Mouse (Mus musculus) limb, embryonic 10.5 days (tissue): ENCODE measurements around the gene Ttc30b. TPM values are rescaled to one million over a fixed set of nuclear protein-coding genes. Genes with fewer than 3 reads are reported as not detected.

ENCODE experiments used
- DNase-seq: peaks from one replicate; pipeline ENCODE4 v3.0.0-alpha.2; 2017; ENCODE audit warnings: low spot score
- H3K27ac ChIP-seq: fragments of 300-500 bp; sonication (generic); 2 replicates; pipeline ENCODE4 v1.5.1; 2016; ENCODE audit warnings: mild to moderate bottlenecking
- H3K27me3 ChIP-seq: fragments of 300-500 bp; sonication (generic); 2 replicates; pipeline ENCODE4 v1.6.1; 2016; ENCODE audit warnings: low read depth, mild to moderate bottlenecking; ENCODE audit not compliant: poor library complexity, severe bottlenecking
- H3K36me3 ChIP-seq: fragments of 300-500 bp; sonication (generic); 2 replicates; pipeline ENCODE4 v1.6.1; 2016; ENCODE audit warnings: mild to moderate bottlenecking, moderate library complexity
- H3K4me1 ChIP-seq: fragments of 300-500 bp; sonication (generic); 2 replicates; pipeline ENCODE4 v1.6.1; 2016
- H3K4me3 ChIP-seq: fragments of 300-500 bp; sonication (generic); 2 replicates; pipeline ENCODE4 v1.5.1; 2016; ENCODE audit warnings: mild to moderate bottlenecking, moderate library complexity
- H3K9me3 ChIP-seq: fragments of 300-500 bp; sonication (generic); replicated peaks from 2 replicates; pipeline ENCODE4 v1.6.1; 2016; ENCODE audit warnings: mild to moderate bottlenecking
- WGBS: fragments of 180-500 bp; shearing (Covaris S2); methylation state at CpG from one replicate; pipeline ENCODE4 v1.1.7; 2016; 5-methylcytosine and 5-hydroxymethylcytosine counted together
- polyA plus RNA-seq: library from polyadenylated mRNA; unstranded; fragments of >200 nt; fragmentation: Nextera tagmentation; extraction: Ambion mirVana; gene quantifications from 2 replicates; pipeline ENCODE4 v1.2.1, GENCODE M21; 2016

Ttc30b gene
- polyA plus RNA-seq, 1 experiment from 2014 or later = 6.0 TPM

- Histone ChIP-seq H3K9me3 (no peaks in the 10 kb centered on the region), H3K27me3 (no peaks in the 10 kb centered on the region), H3K4me1 (peaks cover 24% of the 10 kb centered on the region; the same call in 1 of the 2 replicates), H3K4me3 (no peak overlapping the region), H3K27ac (no peak overlapping the region), H3K36me3 (peaks cover 24% of the 10 kb centered on the region)
- 93% methylated on average over 2 of the region's 2 CpGs for WGBS
- DNase-seq = no peak
These were observed 7.4 kb downstream of the Ttc30b start for GRCm38 (mm10) chr2:75930941-75931340.

GRCm38 (mm10) chr2:75929786-75930444 lies 8.5 kb downstream of the Ttc30b start:
- Histone ChIP-seq H3K9me3 (no peaks in the 10 kb centered on the region), H3K27me3 (no peaks in the 10 kb centered on the region), H3K4me1 (peaks cover 24% of the 10 kb centered on the region; the same call in 1 of the 2 replicates), H3K4me3 (no peak overlapping the region), H3K27ac (peak overlapping the region; percentile 37; the same call in 1 of the 2 replicates), H3K36me3 (peaks cover 24% of the 10 kb centered on the region)
- no peak for DNase-seq
- WGBS = 94% methylated on average over 6 of the region's 6 CpGs

GRCm38 (mm10) chr2:75929141-75929540 lies 9.2 kb downstream of the Ttc30b start:
- Histone ChIP-seq H3K4me3 (no peak overlapping the region), H3K27ac (no peak overlapping the region), H3K27me3 (no peaks in the 10 kb centered on the region), H3K9me3 (no peaks in the 10 kb centered on the region), H3K4me1 (peaks cover 30% of the 10 kb centered on the region), H3K36me3 (peaks cover 24% of the 10 kb centered on the region)
- no peak for DNase-seq
- WGBS = 95% methylated on average over 2 of the region's 2 CpGs

- DNase-seq = no peak
- Histone ChIP-seq H3K36me3 (peaks cover 24% of the 10 kb centered on the region), H3K27ac (no peak overlapping the region), H3K9me3 (no peaks in the 10 kb centered on the region), H3K4me1 (peaks cover 31% of the 10 kb centered on the region), H3K27me3 (no peaks in the 10 kb centered on the region), H3K4me3 (no peak overlapping the region)
- WGBS = 96% methylated on average over 3 of the region's 3 CpGs
These were observed 10.4 kb downstream of the Ttc30b start for GRCm38 (mm10) chr2:75928011-75928410.

- WGBS = 89% methylated on average over 5 of the region's 5 CpGs
- peaks cover 29% of the 10 kb centered on the region for H3K36me3 ChIP-seq
- peaks cover 21% of the 10 kb centered on the region for H3K4me1 ChIP-seq
- H3K27ac ChIP-seq = no peak overlapping the region
- no peak for DNase-seq
- H3K9me3 ChIP-seq = no peaks in the 10 kb centered on the region
- H3K27me3 ChIP-seq = no peaks in the 10 kb centered on the region
- no peak overlapping the region for H3K4me3 ChIP-seq
These were observed 12.3 kb downstream of the Ttc30b start for GRCm38 (mm10) chr2:75926061-75926460.

- H3K9me3 ChIP-seq = no peaks in the 10 kb centered on the region
- DNase-seq = no peak
- 74% methylated on average over 4 of the region's 4 CpGs for WGBS
These were observed 14.5 kb downstream of the Ttc30b start for GRCm38 (mm10) chr2:75923807-75924340.

GRCm38 (mm10) chr2:75915040-75915439 lies 23.3 kb downstream of the Ttc30b start:
- no peak overlapping the region for H3K4me3 ChIP-seq
- H3K27ac ChIP-seq = no peak overlapping the region
- H3K27me3 ChIP-seq = no peaks in the 10 kb centered on the region
- no peak for DNase-seq
- H3K9me3 ChIP-seq = no peaks in the 10 kb centered on the region
- H3K4me1 ChIP-seq = no peaks in the 10 kb centered on the region
- 94% methylated on average over 3 of the region's 3 CpGs for WGBS
- H3K36me3 ChIP-seq = peaks cover 46% of the 10 kb centered on the region

More at GRCm38 (mm10) chr2:75923807-75924340, 14.5 kb downstream of the Ttc30b start:
- H3K27me3 ChIP-seq = no peaks in the 10 kb centered on the region
- H3K4me3 ChIP-seq = no peak overlapping the region
- H3K27ac ChIP-seq = no peak overlapping the region
- peaks cover 21% of the 10 kb centered on the region for H3K4me1 ChIP-seq
- peaks cover 23% of the 10 kb centered on the region for H3K36me3 ChIP-seq

- no peak overlapping the region for H3K4me3 ChIP-seq
- 93% methylated on average over 1 of the region's 1 CpGs for WGBS
- no peaks in the 10 kb centered on the region for H3K4me1 ChIP-seq
- no peak for DNase-seq
- no peaks in the 10 kb centered on the region for H3K27me3 ChIP-seq
- no peaks in the 10 kb centered on the region for H3K9me3 ChIP-seq
- H3K27ac ChIP-seq = no peak overlapping the region
- H3K36me3 ChIP-seq = peaks cover 63% of the 10 kb centered on the region
These were observed 31.2 kb downstream of the Ttc30b start for GRCm38 (mm10) chr2:75907142-75907541.

- Histone ChIP-seq H3K27ac (no peak overlapping the region), H3K36me3 (peaks cover 49% of the 10 kb centered on the region), H3K4me1 (peaks cover 2% of the 10 kb centered on the region; the same call in 1 of the 2 replicates), H3K4me3 (no peak overlapping the region), H3K27me3 (no peaks in the 10 kb centered on the region), H3K9me3 (no peaks in the 10 kb centered on the region)
- 91% methylated on average over 9 of the region's 9 CpGs for WGBS
- DNase-seq = no peak
These were observed 36.5 kb downstream of the Ttc30b start for GRCm38 (mm10) chr2:75901869-75902268.

- DNase-seq = no peak
- no peak overlapping the region for H3K4me3 ChIP-seq
- no peaks in the 10 kb centered on the region for H3K9me3 ChIP-seq
- H3K4me1 ChIP-seq = peaks cover 4% of the 10 kb centered on the region; the same call in 1 of the 2 replicates
- no peaks in the 10 kb centered on the region for H3K27me3 ChIP-seq
- WGBS = 75% methylated on average over 1 of the region's 1 CpGs
- H3K36me3 ChIP-seq = peaks cover 45% of the 10 kb centered on the region
- no peak overlapping the region for H3K27ac ChIP-seq
These were observed 38.1 kb downstream of the Ttc30b start for GRCm38 (mm10) chr2:75900281-75900680.

- Histone ChIP-seq H3K4me1 (peaks cover 22% of the 10 kb centered on the region), H3K9me3 (no peaks in the 10 kb centered on the region), H3K4me3 (no peak overlapping the region), H3K27me3 (no peaks in the 10 kb centered on the region), H3K27ac (no peak overlapping the region), H3K36me3 (peaks cover 23% of the 10 kb centered on the region)
- no peak for DNase-seq
- 89% methylated on average over 5 of the region's 5 CpGs for WGBS
These were observed 42.7 kb downstream of the Ttc30b start for GRCm38 (mm10) chr2:75895711-75896110.

GRCm38 (mm10) chr2:75891981-75892380 lies 46.4 kb downstream of the Ttc30b start:
- 68% methylated on average over 4 of the region's 4 CpGs for WGBS
- DNase-seq = no peak
- peaks cover 26% of the 10 kb centered on the region for H3K4me1 ChIP-seq
- peaks cover 15% of the 10 kb centered on the region for H3K36me3 ChIP-seq
- no peaks in the 10 kb centered on the region for H3K27me3 ChIP-seq
- no peak overlapping the region for H3K4me3 ChIP-seq
- H3K27ac ChIP-seq = 0 out of 2 replicates have a peak overlapping the region, but pooled peaks have one; percentile 34
- H3K9me3 ChIP-seq = no peaks in the 10 kb centered on the region
